Mouse (Mus musculus): Measurements from ENCODE around the gene Gm14444. TPM values are rescaled to one million over a fixed set of nuclear protein-coding genes. Genes with fewer than 3 reads are reported as not detected.

Gene Gm14444
- polyA plus RNA-seq (2014; fragmentation: Illumina TruSeq; extraction: RNeasy Lipid Tissue Mini Kit (QIAGEN cat#74804); ENCODE audit: low read depth, low replicate concordance): not detected

GRCm38 (mm10) chr2:175010022-175010421 lies at the start of gene Gm14444:
Gm14444 (plus strand) TSS chr2:175010241.

GRCm38 (mm10) chr2:175067681-175068261 lies 57.7 kb downstream of the Gm14444 start, which contains the start of gene Gm14393:
Gm14393 (minus strand) TSS chr2:175067781.

Other genes with a start within 250 kb of the Gm14444 start
- 0.45 TPM for gene Edn3, start 249.6 kb upstream of the Gm14444 start, polyA plus RNA-seq (2014; fragmentation: Illumina TruSeq; extraction: RNeasy Lipid Tissue Mini Kit (QIAGEN cat#74804); ENCODE audit: low read depth, low replicate concordance)
- gene Gm14393, start 57.5 kb downstream of the Gm14444 start, polyA plus RNA-seq (2014; fragmentation: Illumina TruSeq; extraction: RNeasy Lipid Tissue Mini Kit (QIAGEN cat#74804); ENCODE audit: low read depth, low replicate concordance): not detected
- gene Gm14399, start 131.8 kb downstream of the Gm14444 start, polyA plus RNA-seq (2014; fragmentation: Illumina TruSeq; extraction: RNeasy Lipid Tissue Mini Kit (QIAGEN cat#74804); ENCODE audit: low read depth, low replicate concordance): 6.9 TPM
- 0.79 TPM for gene Gm14443, start 165.6 kb downstream of the Gm14444 start, polyA plus RNA-seq (2014; fragmentation: Illumina TruSeq; extraction: RNeasy Lipid Tissue Mini Kit (QIAGEN cat#74804); ENCODE audit: low read depth, low replicate concordance)
- gene Gm14391, start 196.7 kb downstream of the Gm14444 start, polyA plus RNA-seq (2014; fragmentation: Illumina TruSeq; extraction: RNeasy Lipid Tissue Mini Kit (QIAGEN cat#74804); ENCODE audit: low read depth, low replicate concordance): 5.4 TPM

Data from heart, adult 10 weeks (tissue).